Mouse (Mus musculus) right cerebral cortex, postnatal 4 days (tissue): Measurements from ENCODE around the gene Spert.

ENCODE experiments used
- DNase-seq: peaks from one replicate; pipeline ENCODE4 v3.0.0-alpha.2; 2022

Gene Spert

GRCm38 (mm10) chr14:75592978-75593377 lies at the start of gene Spert:
Gene Spert, minus strand, starts transcription at chr14:75593116.
- DNase-seq, result no peak

GRCm38 (mm10) chr14:75642080-75642479 lies 49.2 kb upstream of the Spert start, which contains the start of gene Erich6b:
Gene Erich6b, plus strand, starts transcription at chr14:75642259.
- DNase-seq, result peak; percentile 38

- DNase-seq, result peak; percentile 40
Observed at GRCm38 (mm10) chr14:75641369-75641768, 48.5 kb upstream of the Spert start.

GRCm38 (mm10) chr14:75640846-75641245 lies 47.9 kb upstream of the Spert start:
- DNase-seq, result no peak

- no peak for DNase-seq
Observed at GRCm38 (mm10) chr14:75637641-75638040, 44.7 kb upstream of the Spert start.

- DNase-seq, result no peak
Observed at GRCm38 (mm10) chr14:75636107-75636506, 43.2 kb upstream of the Spert start.

GRCm38 (mm10) chr14:75635350-75635749 lies 42.4 kb upstream of the Spert start:
- peak; percentile 51 for DNase-seq

GRCm38 (mm10) chr14:75628870-75629269 lies 36.0 kb upstream of the Spert start:
- no peak for DNase-seq

GRCm38 (mm10) chr14:75622984-75623383 lies 30.1 kb upstream of the Spert start:
- no peak for DNase-seq

- no peak for DNase-seq
Observed at GRCm38 (mm10) chr14:75616375-75616774, 23.5 kb upstream of the Spert start.

GRCm38 (mm10) chr14:75609176-75609575 lies 16.3 kb upstream of the Spert start:
- no peak for DNase-seq

- DNase-seq, result no peak
Observed at GRCm38 (mm10) chr14:75583870-75584269, 9.0 kb downstream of the Spert start.

GRCm38 (mm10) chr14:75579010-75579409 lies 13.9 kb downstream of the Spert start:
- no peak for DNase-seq

- DNase-seq, result no peak
Observed at GRCm38 (mm10) chr14:75566303-75566702, 26.6 kb downstream of the Spert start.

GRCm38 (mm10) chr14:75565534-75566140 lies 27.3 kb downstream of the Spert start:
- DNase-seq, result peak; percentile 66

- DNase-seq, result no peak
Observed at GRCm38 (mm10) chr14:75561577-75562331, 31.2 kb downstream of the Spert start.

GRCm38 (mm10) chr14:75541731-75542130 lies 51.2 kb downstream of the Spert start:
- DNase-seq, result no peak

- DNase-seq, result no peak
Observed at GRCm38 (mm10) chr14:75540996-75541350, 51.9 kb downstream of the Spert start.

GRCm38 (mm10) chr14:75540216-75540995 lies 52.5 kb downstream of the Spert start:
- no peak for DNase-seq

- no peak for DNase-seq
Observed at GRCm38 (mm10) chr14:75539205-75539604, 53.7 kb downstream of the Spert start.
